Mouse (Mus musculus) left cerebral cortex, adult 2 months (tissue): ENCODE data around the gene Olfr655. TPM values are rescaled to one million over a fixed set of nuclear protein-coding genes. Genes with fewer than 3 reads are reported as not detected.
A peak's percentile ranks its signal among the peaks of the same experiment; 100 is the strongest.

Experiments used
- DNase-seq, 2 experiments: peaks; one replicate each; pipeline ENCODE4 v3.0.0; 2021 to 2022; ENCODE audit warnings: low spot score in 2 of 2, mixed read lengths in 1 of 2; ENCODE audit errors: extremely low spot score in 1 of 2
- H3K27ac ChIP-seq: fragments of 200-600 bp; 2 replicates; pipeline ENCODE4 v1.8.1; 2022
- H3K4me3 ChIP-seq: fragments of 200-600 bp; 2 replicates; pipeline ENCODE4 v1.8.1; 2022
- CTCF ChIP-seq: fragments of 200-600 bp; IDR thresholded peaks from 2 replicates; pipeline ENCODE4 v1.8.1; 2022; ENCODE audit warnings: antibody characterized with exemption, mild to moderate bottlenecking, moderate library complexity
- intact Hi-C: fragments of 180-260 bp; cut with DNase I; formaldehyde crosslinking; loops from one replicate; pipeline ENCODE4 v1.15.1; 2025
- long read RNA-seq, 2 experiments: library from polyadenylated mRNA; stranded (forward); transcript quantifications; one replicate each; pipeline ENCODE4 v2.0.0; 2021; ENCODE audit warnings: borderline mapping rate in 2 of 2
- total RNA-seq, 2 experiments: library from RNA; stranded (reverse); gene quantifications; 2 replicates each; pipeline ENCODE4 v1.2.3; 2021

Olfr655 gene
- total RNA-seq, result not detected
- long read RNA-seq, experiment 1, result 0 reads
- long read RNA-seq, experiment 2, result 0 reads

DNA sequence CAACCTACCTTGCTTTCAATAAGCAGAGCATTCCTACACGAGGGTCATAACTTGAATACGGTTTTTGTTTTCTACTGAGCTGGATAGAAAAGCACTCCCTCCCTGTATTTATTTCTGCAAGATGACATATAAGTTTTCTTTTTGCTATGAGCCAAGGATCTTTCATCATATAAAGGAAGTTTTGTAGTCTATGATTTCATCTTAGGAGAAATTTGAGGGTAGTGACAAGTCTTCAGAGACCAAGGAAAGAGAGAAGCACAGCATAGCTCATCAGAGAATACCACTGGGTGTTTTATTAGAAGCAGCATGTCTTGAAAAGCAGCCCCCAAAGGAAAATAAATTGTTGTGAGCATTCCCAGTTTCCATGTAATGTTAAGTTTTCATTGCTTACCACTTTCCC lies at the start of gene Olfr655:
Olfr655 (minus strand) TSS at position 101 of the 400 bp plus-strand sequence.
- no peak within 1 kb of the TSS for H3K27ac ChIP-seq
- intact Hi-C loops, result no loop called here
- DNase-seq, result no peak
- H3K4me3 ChIP-seq, result no peak within 1 kb of the TSS
- no peak for TF ChIP-seq CTCF

DNA sequence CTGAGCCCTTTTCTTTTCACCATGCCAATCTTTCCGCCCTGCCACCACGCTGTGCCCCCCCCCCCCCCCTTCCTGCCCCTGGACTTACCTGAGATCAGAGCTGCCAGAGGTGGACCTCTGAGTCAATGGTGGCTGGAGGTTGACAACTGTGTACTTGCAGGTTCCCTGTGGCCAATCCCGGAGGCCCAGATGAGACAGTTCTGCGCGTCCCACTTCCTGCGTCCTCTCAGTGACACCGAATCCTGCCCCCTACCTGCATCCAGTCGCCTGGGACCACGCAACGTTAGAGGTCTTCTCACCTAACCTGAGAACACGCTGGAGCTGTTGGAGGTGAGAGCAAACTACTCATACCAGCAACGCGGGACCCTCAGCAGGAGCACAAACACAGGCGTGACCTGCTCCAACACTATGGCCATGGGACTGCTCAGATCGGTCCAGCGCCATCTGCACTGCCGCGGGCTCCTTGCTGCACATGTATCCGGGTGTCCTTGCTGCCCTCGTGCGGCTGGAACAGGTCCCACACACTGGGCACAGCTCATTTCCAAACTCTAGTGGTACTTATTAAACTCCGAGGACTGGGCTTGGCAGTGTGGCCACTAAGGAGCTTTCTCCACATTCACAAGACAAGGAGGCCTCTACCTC lies 45.4 kb upstream of the Olfr655 start, which contains the start of gene Olfr658:
Olfr658 (minus strand) TSS at position 465 of the 642 bp plus-strand sequence.
- no peak within 1 kb of the TSS for H3K4me3 ChIP-seq
- DNase-seq, result peak; percentile 10 to 20
- intact Hi-C loops, result no loop called here
- no peak within 1 kb of the TSS for H3K27ac ChIP-seq
- TF ChIP-seq CTCF, result peak; percentile 43

DNA sequence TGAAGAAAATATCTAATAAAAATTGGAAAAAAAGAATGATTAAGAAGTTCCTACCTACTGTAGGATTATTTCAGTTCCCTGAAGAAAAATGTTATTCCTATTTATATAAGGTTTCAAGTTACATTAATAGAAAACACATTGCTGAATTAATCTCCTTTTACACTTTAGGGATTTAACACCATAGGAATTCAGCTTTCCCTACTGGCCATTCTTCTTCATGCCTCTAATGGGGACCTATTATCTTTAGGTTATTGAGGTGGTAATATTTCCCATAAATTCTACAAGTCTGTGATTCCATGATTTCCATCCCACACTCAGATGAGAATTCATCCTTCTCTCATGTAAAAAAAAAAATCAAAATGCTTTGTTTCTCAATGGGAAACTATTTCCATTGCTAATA lies 22.9 kb upstream of the Olfr655 start, which contains the start of gene Olfr657:
Olfr657 (plus strand) TSS at position 301 of the 400 bp plus-strand sequence.
- Histone ChIP-seq H3K27ac (no peak within 1 kb of the TSS), H3K4me3 (no peak within 1 kb of the TSS)
- no peak for DNase-seq
- no peak for TF ChIP-seq CTCF
- intact Hi-C loops, result no loop called here

DNA sequence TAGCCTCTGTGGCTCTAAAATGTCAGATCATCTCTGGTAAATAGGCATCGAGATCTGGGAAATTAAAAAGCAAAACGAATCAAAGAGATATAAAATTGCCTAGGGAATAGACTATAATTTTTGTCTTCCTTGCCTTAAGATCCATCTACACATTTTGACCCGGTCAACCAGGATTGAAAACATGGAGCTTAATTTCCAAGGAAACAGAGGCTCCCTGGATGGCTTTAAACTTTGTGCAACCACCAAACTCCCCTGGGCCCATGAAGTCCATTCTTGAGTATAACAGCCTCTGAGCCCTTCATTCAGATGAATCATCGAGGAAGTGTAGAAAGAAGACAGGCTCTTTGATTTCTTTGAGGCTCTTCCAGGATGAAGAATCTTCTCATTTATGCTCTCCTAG lies 12.1 kb upstream of the Olfr655 start, which contains the start of gene Olfr656:
Olfr656 (plus strand) TSS at position 301 of the 400 bp plus-strand sequence.
- no peak for TF ChIP-seq CTCF
- DNase-seq, result no peak
- H3K4me3 ChIP-seq, result no peak within 1 kb of the TSS
- H3K27ac ChIP-seq, result no peak within 1 kb of the TSS
- intact Hi-C loops, result no loop called here

GRCm38 (mm10) chr7:104604727-104605126 lies 3.1 kb upstream of the Olfr655 start:
- Histone ChIP-seq H3K27ac (no peak overlapping the region), H3K4me3 (no peak overlapping the region)
- TF ChIP-seq CTCF, result no peak
- DNase-seq, result no peak
- intact Hi-C loops, result no loop called here

DNA sequence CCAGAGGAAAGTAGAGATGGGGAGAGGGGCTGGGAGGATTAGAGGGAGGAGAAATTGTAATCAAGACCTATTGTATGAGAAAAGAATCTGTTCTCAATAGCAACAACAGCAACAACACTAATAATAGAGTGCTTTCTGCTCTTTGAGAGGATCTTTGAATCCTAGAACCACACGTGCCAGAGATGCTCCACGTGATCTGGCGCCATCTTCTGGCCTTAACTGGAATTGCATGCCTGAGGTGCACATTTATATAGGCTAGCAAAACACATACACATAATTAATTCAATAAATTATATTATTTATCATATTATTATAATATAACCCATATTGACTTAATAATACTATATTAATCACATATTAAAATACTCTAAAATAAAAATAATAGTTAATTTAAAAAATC lies 1.6 kb upstream of the Olfr655 start:
- intact Hi-C loops, result no loop called here
- peak; percentile 43 for TF ChIP-seq CTCF
- Histone ChIP-seq H3K4me3 (no peak overlapping the region), H3K27ac (no peak overlapping the region)
- no peak for DNase-seq

GRCm38 (mm10) chr7:104588274-104588673 lies 13.3 kb downstream of the Olfr655 start:
- intact Hi-C loops, result no loop called here

DNA sequence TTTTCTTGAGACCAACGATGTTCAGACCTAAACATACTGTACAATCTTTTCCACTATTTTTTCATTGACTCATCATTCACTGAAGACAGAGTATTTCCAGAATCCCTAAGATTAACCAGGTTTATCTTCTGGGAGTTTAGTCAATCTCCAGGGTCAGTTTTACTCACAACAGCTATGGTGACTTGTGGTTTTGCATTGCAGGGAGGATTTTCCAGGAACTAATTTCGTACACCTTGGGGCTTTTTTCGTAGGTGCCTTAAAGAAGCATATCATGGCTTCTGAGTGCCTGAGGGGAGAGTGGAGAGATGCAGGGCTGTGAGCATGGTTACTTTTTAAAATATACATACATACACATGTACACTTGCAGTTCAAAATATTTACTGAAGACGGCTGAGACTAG lies 14.9 kb downstream of the Olfr655 start, which contains the start of gene Olfr654:
Olfr654 (plus strand) TSS at position 301 of the 400 bp plus-strand sequence.
- H3K4me3 ChIP-seq, result no peak within 1 kb of the TSS
- intact Hi-C loops, result no loop called here
- no peak for TF ChIP-seq CTCF
- no peak for DNase-seq
- no peak within 1 kb of the TSS for H3K27ac ChIP-seq

More at GRCm38 (mm10) chr7:104588274-104588673, 13.3 kb downstream of the Olfr655 start:
- H3K27ac ChIP-seq, result no peak overlapping the region
- no peak overlapping the region for H3K4me3 ChIP-seq
- TF ChIP-seq CTCF, result no peak
- no peak for DNase-seq

DNA sequence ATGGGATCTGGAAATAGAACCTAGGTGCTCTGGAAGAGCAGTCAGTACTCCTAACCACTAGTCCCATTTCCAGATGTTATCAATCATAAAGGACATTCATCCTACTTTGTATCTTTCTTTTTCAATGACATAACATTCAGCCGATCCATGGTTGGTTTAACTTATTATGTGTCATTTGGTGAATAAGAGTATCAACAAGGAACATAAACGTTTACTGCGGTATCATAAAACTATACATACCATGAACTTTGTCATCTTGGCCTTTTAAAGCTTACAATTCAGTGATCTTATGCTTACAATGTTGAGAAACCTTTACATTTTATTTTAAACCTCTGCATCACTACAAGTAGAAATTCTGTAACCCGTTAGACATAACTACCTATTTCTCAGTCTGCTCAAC lies 20.1 kb downstream of the Olfr655 start:
- no peak overlapping the region for H3K4me3 ChIP-seq
- intact Hi-C loops, result no loop called here
- no peak for DNase-seq
- TF ChIP-seq CTCF, result no peak
- no peak overlapping the region for H3K27ac ChIP-seq

GRCm38 (mm10) chr7:104580846-104581245 lies 20.7 kb downstream of the Olfr655 start:
- TF ChIP-seq CTCF, result no peak
- H3K4me3 ChIP-seq, result no peak overlapping the region
- no peak for DNase-seq
- no peak overlapping the region for H3K27ac ChIP-seq
- intact Hi-C loops, result no loop called here

DNA sequence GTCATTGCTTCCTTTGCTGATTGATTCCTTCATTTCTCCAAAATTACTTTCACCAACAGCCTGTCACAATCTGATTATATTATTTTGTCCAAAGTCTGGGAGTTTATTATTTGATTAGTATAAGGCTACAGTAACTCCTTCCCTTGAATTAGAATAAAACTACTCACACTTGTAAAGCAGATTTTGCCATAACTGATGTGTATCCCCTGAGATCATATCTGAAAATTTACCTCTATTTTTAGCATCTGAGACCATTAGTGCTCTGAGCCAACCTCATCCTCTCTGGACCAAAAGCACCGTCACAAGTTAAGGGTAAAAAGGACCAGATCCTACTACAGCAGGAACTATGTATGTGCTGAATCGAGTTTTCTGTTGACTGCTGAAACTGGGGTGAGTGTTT lies 24.6 kb downstream of the Olfr655 start, which contains the start of gene Olfr653:
Olfr653 (plus strand) TSS at position 301 of the 400 bp plus-strand sequence.
- intact Hi-C loops, result no loop called here
- no peak for TF ChIP-seq CTCF
- no peak within 1 kb of the TSS for H3K4me3 ChIP-seq

DNA sequence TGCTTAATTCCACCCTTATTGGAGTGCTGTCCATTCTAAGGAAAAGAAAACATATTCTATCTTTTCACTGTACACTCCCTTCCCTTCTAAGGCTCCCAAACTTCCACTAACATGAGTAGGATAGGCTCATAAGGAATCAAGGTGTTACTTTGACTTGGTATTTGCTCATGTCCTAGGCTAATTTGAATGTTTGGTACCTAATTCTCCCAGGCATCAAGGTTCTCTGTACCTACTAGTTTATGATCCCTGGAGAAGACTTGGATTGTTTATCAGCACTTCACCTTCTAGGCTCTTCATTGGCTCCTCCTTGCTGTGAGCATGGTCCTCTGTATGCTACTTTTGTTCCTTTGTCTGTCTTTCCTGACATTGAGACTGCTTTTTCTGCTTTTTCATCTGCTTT lies 41.0 kb downstream of the Olfr655 start, which contains the start of gene Olfr652:
Olfr652 (plus strand) TSS at position 301 of the 400 bp plus-strand sequence.
- TF ChIP-seq CTCF, result no peak
- intact Hi-C loops, result no loop called here
- no peak for DNase-seq
- Histone ChIP-seq H3K27ac (no peak within 1 kb of the TSS), H3K4me3 (no peak within 1 kb of the TSS)

More for the DNA sequence above, 24.6 kb downstream of the Olfr655 start, which contains the start of gene Olfr653:
- DNase-seq, result no peak
- H3K27ac ChIP-seq, result no peak within 1 kb of the TSS
